In genomic region chr9:37176002-37176401, GRCm38 (mm10) we compare ENCODE assay signal across 21 mouse cellular contexts. TPM values are rescaled to one million over a fixed set of nuclear protein-coding genes. Genes with fewer than 3 reads are reported as not detected.
DNase-seq lines count a peak whose midpoint lies in the region; ATAC-seq and TF ChIP-seq lines count a peak whose summit lies in the region.
"Had no signal": no experiment of that assay in that cellular context is flagged by ENCODE, and none has a peak within 500 bp of the region (broad histone marks: within the 10 kb centered on the region; RNA-seq: fewer than 3 reads in every experiment).

No protein-coding gene starts in this region.

- no peak overlapping the region for H3K27ac ChIP-seq in heart, embryonic 10.5 days
- H3K27ac ChIP-seq in hindbrain, postnatal 0 days: no peak overlapping the region
- no peak overlapping the region for H3K27ac ChIP-seq in hindbrain, embryonic 11.5 days (ENCODE audit: low read depth, low read length)
- 0 out of 2 replicates have a peak overlapping the region, but pooled peaks have one; percentile 24 for H3K27ac ChIP-seq in midbrain, embryonic 10.5 days (replicated peaks)
- no peak overlapping the region for H3K27ac ChIP-seq in midbrain, embryonic 14.5 days (replicated peaks; ENCODE audit: low read depth, low read length)
- H3K27ac ChIP-seq: embryonic facial prominence, embryonic 13.5 days; heart, embryonic 15.5 days; hindbrain, embryonic 15.5 days; limb, embryonic 13.5 days; liver, embryonic 14.5 days; midbrain, embryonic 13.5 days had no signal

- H3K4me2 ChIP-seq in hindbrain, postnatal 0 days (ENCODE audit: low read depth, low read length): no peak overlapping the region
- no peak overlapping the region for H3K4me2 ChIP-seq in hindbrain, embryonic 11.5 days (replicated peaks; ENCODE audit: low read depth, low read length)
- H3K4me2 ChIP-seq in midbrain, embryonic 14.5 days (ENCODE audit: low read length): no peak overlapping the region
- H3K4me2 ChIP-seq: embryonic facial prominence, embryonic 13.5 days; heart, embryonic 15.5 days; hindbrain, embryonic 15.5 days; limb, embryonic 13.5 days; midbrain, embryonic 13.5 days had no signal

- no peak overlapping the region for H3K4me3 ChIP-seq in heart, embryonic 10.5 days
- H3K4me3 ChIP-seq in hindbrain, postnatal 0 days (ENCODE audit: low read length): no peak overlapping the region
- H3K4me3 ChIP-seq in hindbrain, embryonic 11.5 days (ENCODE audit: low read depth, low read length): no peak overlapping the region
- no peak overlapping the region for H3K4me3 ChIP-seq in midbrain, embryonic 10.5 days
- H3K4me3 ChIP-seq in midbrain, embryonic 14.5 days (replicated peaks; ENCODE audit: low read depth, low read length): no peak overlapping the region
- H3K4me3 ChIP-seq: embryonic facial prominence, embryonic 13.5 days; heart, embryonic 15.5 days; hindbrain, embryonic 15.5 days; limb, embryonic 13.5 days; midbrain, embryonic 13.5 days; myocyte had no signal

- H3K9ac ChIP-seq in hindbrain, postnatal 0 days (replicated peaks; ENCODE audit: low read length): no peak overlapping the region
- H3K9ac ChIP-seq in hindbrain, embryonic 11.5 days (ENCODE audit: low read depth, low read length): no peak overlapping the region
- H3K9ac ChIP-seq in midbrain, embryonic 14.5 days (replicated peaks; ENCODE audit: low read length): no peak overlapping the region
- H3K9ac ChIP-seq: embryonic facial prominence, embryonic 13.5 days; heart, embryonic 15.5 days; hindbrain, embryonic 15.5 days; limb, embryonic 13.5 days; liver, embryonic 14.5 days; midbrain, embryonic 13.5 days had no signal

- TF ChIP-seq CTCF in hindbrain, postnatal 0 days (IDR thresholded peaks at IDR 0.05; ENCODE audit: low read depth): no peak

- DNase-seq in heart, adult 18-20 months: peak; percentile 8 to 12
- no peak for DNase-seq in heart, embryonic 10.5 days (ENCODE audit: low spot score)
- peak; percentile 46 for DNase-seq in hindbrain, postnatal 0 days (ENCODE audit: low spot score)
- no peak for DNase-seq in hindbrain, embryonic 11.5 days (ENCODE audit: low spot score)
- no peak for DNase-seq in midbrain, embryonic 10.5 days (ENCODE audit: low spot score)
- DNase-seq in midbrain, embryonic 14.5 days: no peak
- peak; percentile 5 for DNase-seq in fibroblast of lung, adult 2 months (ENCODE audit: low read depth)
- no peak for DNase-seq in layer of hippocampus, adult 9-11 months
- DNase-seq: adrenal gland, adult 2 months; cerebellum, adult 9-11 months; gastrocnemius, postnatal 36 days; kidney, adult 8-10 months; right cerebral cortex, postnatal 25 days; thymus, postnatal 36 days had no signal

- H3K9me3 ChIP-seq in heart, embryonic 10.5 days: no peaks in the 10 kb centered on the region
- H3K9me3 ChIP-seq in hindbrain, postnatal 0 days (ENCODE audit: low read length): no peaks in the 10 kb centered on the region
- no peaks in the 10 kb centered on the region for H3K9me3 ChIP-seq in hindbrain, embryonic 11.5 days (ENCODE audit: control insufficient read depth, low read length)
- H3K9me3 ChIP-seq in midbrain, embryonic 10.5 days (replicated peaks): no peaks in the 10 kb centered on the region
- H3K9me3 ChIP-seq in midbrain, embryonic 14.5 days (ENCODE audit: control insufficient read depth, low read length): no peaks in the 10 kb centered on the region
- H3K9me3 ChIP-seq: embryonic facial prominence, embryonic 13.5 days; heart, embryonic 15.5 days; hindbrain, embryonic 15.5 days; limb, embryonic 13.5 days; midbrain, embryonic 13.5 days had no signal

- peaks cover 26% of the 10 kb centered on the region for H3K27me3 ChIP-seq in heart, embryonic 10.5 days (ENCODE audit: insufficient read depth, poor library complexity, severe bottlenecking)
- no peaks in the 10 kb centered on the region for H3K27me3 ChIP-seq in hindbrain, postnatal 0 days (ENCODE audit: insufficient read depth, low read length)
- H3K27me3 ChIP-seq in hindbrain, embryonic 11.5 days (ENCODE audit: control insufficient read depth, insufficient read depth, low read length): no peaks in the 10 kb centered on the region
- peaks cover 15% of the 10 kb centered on the region for H3K27me3 ChIP-seq in midbrain, embryonic 10.5 days (ENCODE audit: low read depth, poor library complexity, severe bottlenecking)
- no peaks in the 10 kb centered on the region for H3K27me3 ChIP-seq in midbrain, embryonic 14.5 days (ENCODE audit: control insufficient read depth, insufficient read depth, low read length)
- H3K27me3 ChIP-seq: hindbrain, embryonic 15.5 days had no signal

- no peak for ATAC-seq in hindbrain, postnatal 0 days
- ATAC-seq in hindbrain, embryonic 11.5 days (ENCODE audit: low FRiP score): no peak
- no peak for ATAC-seq in midbrain, embryonic 14.5 days (ENCODE audit: low FRiP score, low TSS enrichment)
- ATAC-seq: midbrain, embryonic 13.5 days had no signal

- H3K36me3 ChIP-seq in heart, embryonic 10.5 days: no peaks in the 10 kb centered on the region
- no peaks in the 10 kb centered on the region for H3K36me3 ChIP-seq in hindbrain, postnatal 0 days (ENCODE audit: insufficient read depth, low read length)
- H3K36me3 ChIP-seq in hindbrain, embryonic 11.5 days (ENCODE audit: control insufficient read depth, insufficient read depth, low read length): no peaks in the 10 kb centered on the region
- no peaks in the 10 kb centered on the region for H3K36me3 ChIP-seq in midbrain, embryonic 10.5 days
- no peaks in the 10 kb centered on the region for H3K36me3 ChIP-seq in midbrain, embryonic 14.5 days (ENCODE audit: control insufficient read depth, insufficient read depth, low read length)
- H3K36me3 ChIP-seq: embryonic facial prominence, embryonic 13.5 days; heart, embryonic 15.5 days; hindbrain, embryonic 15.5 days; limb, embryonic 13.5 days; midbrain, embryonic 13.5 days had no signal

- peaks cover 20% of the 10 kb centered on the region for H3K4me1 ChIP-seq in heart, embryonic 10.5 days
- 0 out of 2 replicates have a peak, but pooled peaks cover 9% of the 10 kb centered on the region for H3K4me1 ChIP-seq in hindbrain, postnatal 0 days (ENCODE audit: insufficient read depth, low read length)
- H3K4me1 ChIP-seq in hindbrain, embryonic 11.5 days (replicated peaks; ENCODE audit: control insufficient read depth, insufficient read depth, low read length): peaks cover 6% of the 10 kb centered on the region; the same call in 1 of the 2 replicates
- H3K4me1 ChIP-seq in midbrain, embryonic 10.5 days: peaks cover 57% of the 10 kb centered on the region
- peaks cover 41% of the 10 kb centered on the region for H3K4me1 ChIP-seq in midbrain, embryonic 14.5 days (ENCODE audit: control insufficient read depth, insufficient read depth, low read length)

- 55% methylated on average over 3 of the region's 3 CpGs for WGBS in heart, embryonic 10.5 days
- WGBS in hindbrain, postnatal 0 days: 32% methylated on average over 3 of the region's 3 CpGs
- 70% methylated on average over 3 of the region's 3 CpGs for WGBS in hindbrain, embryonic 11.5 days
- WGBS in midbrain, embryonic 10.5 days: 87% methylated on average over 3 of the region's 3 CpGs
- WGBS in midbrain, embryonic 14.5 days: 67% methylated on average over 3 of the region's 3 CpGs

RNA-seq across cellular contexts. Expression of gene Pknox2, which starts 28.8 kb away (rescaled TPM):
- total RNA-seq in heart, adult 18-20 months (2021): 10 to 100 TPM in 1 of 2 experiments, 1 to 10 TPM in 1; 6.8 to 10.0 TPM
- polyA plus RNA-seq in heart, embryonic 10.5 days (2016; fragmentation: Nextera tagmentation; extraction: Ambion mirVana): 8.8 and 9.1 TPM in 2 replicates
- total RNA-seq in hindbrain, postnatal 0 days (2014; rRNA removed): 23.5 and 28.0 TPM in 2 replicates
- 20.6 and 22.2 TPM in 2 replicates for polyA plus RNA-seq in hindbrain, postnatal 0 days (2015; fragmentation: Nextera tagmentation; extraction: Ambion mirVana)
- 16.0 and 18.8 TPM in 2 replicates for polyA plus RNA-seq in hindbrain, embryonic 11.5 days (2014; fragmentation: Nextera tagmentation; extraction: Ambion mirVana)
- polyA plus RNA-seq in midbrain, embryonic 10.5 days (2016; fragmentation: Nextera tagmentation; extraction: Ambion mirVana): 41.5 and 45.0 TPM in 2 replicates
- 18.4 and 19.6 TPM in 2 replicates for polyA plus RNA-seq in midbrain, embryonic 14.5 days (2014; fragmentation: Nextera tagmentation; extraction: Ambion mirVana)

RNA-seq across cellular contexts. Expression of gene Tmem218, which starts 32.0 kb away (rescaled TPM):
- total RNA-seq in heart, adult 18-20 months (2021): 1 to 10 TPM; 7.6 to 8.3 TPM
- polyA plus RNA-seq in heart, embryonic 10.5 days (2016; fragmentation: Nextera tagmentation; extraction: Ambion mirVana): 7.7 and 9.0 TPM in 2 replicates
- total RNA-seq in hindbrain, postnatal 0 days (2014; rRNA removed): 6.0 and 6.3 TPM in 2 replicates
- polyA plus RNA-seq in hindbrain, postnatal 0 days (2015; fragmentation: Nextera tagmentation; extraction: Ambion mirVana): 11.4 and 13.3 TPM in 2 replicates
- polyA plus RNA-seq in hindbrain, embryonic 11.5 days (2014; fragmentation: Nextera tagmentation; extraction: Ambion mirVana): 16.0 and 16.1 TPM in 2 replicates
- polyA plus RNA-seq in midbrain, embryonic 10.5 days (2016; fragmentation: Nextera tagmentation; extraction: Ambion mirVana): 16.7 and 19.2 TPM in 2 replicates
- 8.4 and 10.1 TPM in 2 replicates for polyA plus RNA-seq in midbrain, embryonic 14.5 days (2014; fragmentation: Nextera tagmentation; extraction: Ambion mirVana)

Comparison
In these comparisons a context has a peak if more than half of its experiments do, and no peak if none do; other contexts are left out.
1. DNase-seq: peak in heart, adult 18-20 months (2 of 2), hindbrain, postnatal 0 days (single experiment) and fibroblast of lung, adult 2 months (single experiment); none in heart, embryonic 10.5 days (single experiment), hindbrain, embryonic 11.5 days (single experiment), midbrain, embryonic 10.5 days (single experiment), midbrain, embryonic 14.5 days (single experiment) and layer of hippocampus, adult 9-11 months (single experiment).